Mouse (Mus musculus): ENCODE measurements around the gene Padi1. TPM values are rescaled to one million over a fixed set of nuclear protein-coding genes. Genes with fewer than 3 reads are reported as not detected.

Gene Padi1
- polyA plus RNA-seq, 1 experiment, result 0.06 TPM

DNA sequence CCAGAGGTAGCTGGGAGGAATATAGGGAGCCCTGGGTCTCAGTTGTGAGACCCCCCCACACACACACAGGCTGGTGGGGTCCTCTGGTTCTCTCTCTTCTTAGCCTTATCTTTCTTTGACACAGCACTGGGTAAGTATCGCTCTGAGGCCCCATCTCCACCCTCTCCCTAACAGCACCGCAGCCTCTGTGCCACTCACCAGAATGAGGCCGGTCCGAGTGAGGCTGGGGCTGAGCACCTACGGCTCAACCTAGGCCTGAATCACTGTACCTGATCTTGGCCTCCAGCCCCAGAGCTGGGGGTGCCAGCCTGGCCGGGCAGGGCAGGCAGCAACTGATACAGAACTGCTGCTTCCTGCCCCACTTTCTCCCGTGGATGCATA is 15.2 kb upstream of the Padi1 start:
- TF ChIP-seq E2F4 (IDR thresholded peaks at IDR 0.05; ENCODE audit: insufficient read depth), result no peak
- TF ChIP-seq POLR2A (IDR thresholded peaks at IDR 0.05; ENCODE audit: insufficient read length, low read depth), result no peak
- TF ChIP-seq REST (IDR thresholded peaks at IDR 0.05; ENCODE audit: insufficient read depth, insufficient read length), result no peak
- TF ChIP-seq USF1 (IDR thresholded peaks at IDR 0.05; ENCODE audit: low read depth), result no peak
- TF ChIP-seq TCF3 (IDR thresholded peaks at IDR 0.05; ENCODE audit: insufficient read length, low read depth), result no peak
- no peak for TF ChIP-seq MAX (IDR thresholded peaks at IDR 0.05; ENCODE audit: low read depth)
- no peak for TF ChIP-seq TCF12 (IDR thresholded peaks at IDR 0.05; ENCODE audit: insufficient read depth, poor library complexity, severe bottlenecking)
- Histone ChIP-seq H3K4me2 (ENCODE audit: low read depth) (no peak overlapping the region), H3K36me3 (ENCODE audit: control insufficient read depth, insufficient read depth) (no peaks in the 10 kb centered on the region), H3K79me2 (ENCODE audit: control insufficient read depth, insufficient read depth) (no peaks in the 10 kb centered on the region), H3K4me3 (no peak overlapping the region), H3K27me3 (ENCODE audit: control insufficient read depth, insufficient read depth, insufficient read length) (no peaks in the 10 kb centered on the region), H3ac (ENCODE audit: control insufficient read depth, insufficient read length) (no peak overlapping the region)

DNA sequence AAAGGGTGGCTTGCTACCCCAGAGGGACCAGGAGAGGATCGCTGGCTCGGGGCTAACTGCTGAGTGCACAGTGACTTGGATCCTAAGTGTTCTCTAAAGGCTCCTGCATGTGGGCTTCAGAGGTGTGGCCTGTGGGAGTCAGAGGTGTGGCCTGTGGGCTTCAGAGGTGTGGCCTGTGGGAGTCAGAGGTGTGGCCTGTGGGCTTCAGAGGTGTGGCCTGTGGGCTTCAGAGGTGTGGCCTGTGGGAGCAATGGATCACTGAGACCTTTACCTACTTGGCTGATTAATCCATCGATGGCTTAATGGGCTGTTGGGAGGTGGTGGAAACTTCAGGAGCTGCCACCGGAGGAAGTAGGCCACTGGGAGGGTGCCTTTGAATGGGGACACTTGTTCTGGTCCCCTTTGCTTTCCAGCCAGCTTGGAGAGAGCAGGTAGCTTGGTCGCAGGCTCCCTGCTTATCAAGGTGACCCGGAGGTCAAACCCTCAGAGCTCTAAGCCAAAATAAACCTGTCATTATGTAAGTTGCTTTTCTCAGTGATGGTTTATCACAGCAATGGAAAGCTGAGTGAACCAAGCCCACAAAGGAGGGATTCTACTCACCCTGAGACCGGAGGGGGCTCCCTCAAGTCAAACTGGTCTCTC is 14.7 kb upstream of the Padi1 start:
- no peaks in the 10 kb centered on the region for H3K36me3 ChIP-seq (ENCODE audit: control insufficient read depth, insufficient read depth)
- TF ChIP-seq E2F4 (IDR thresholded peaks at IDR 0.05; ENCODE audit: insufficient read depth) (no peak), CEBPB (IDR thresholded peaks at IDR 0.05; ENCODE audit: insufficient read depth, poor library complexity, severe bottlenecking) (no peak), MAX (IDR thresholded peaks at IDR 0.05; ENCODE audit: low read depth) (no peak), POLR2AphosphoS2 (IDR thresholded peaks at IDR 0.05; ENCODE audit: insufficient read length, low read depth) (no peak), POLR2A (IDR thresholded peaks at IDR 0.05; ENCODE audit: insufficient read length, low read depth) (no peak), REST (IDR thresholded peaks at IDR 0.05; ENCODE audit: insufficient read depth, insufficient read length) (no peak), MYOG (IDR thresholded peaks at IDR 0.05; ENCODE audit: control insufficient read depth in 1 of 3, insufficient read depth in 1 of 3, insufficient read length in 2 of 3, low read depth in 2 of 3) (no peak), TCF12 (IDR thresholded peaks at IDR 0.05; ENCODE audit: insufficient read depth, poor library complexity, severe bottlenecking) (no peak), USF1 (IDR thresholded peaks at IDR 0.05; ENCODE audit: low read depth) (no peak), SRF (IDR thresholded peaks at IDR 0.05; ENCODE audit: control insufficient read depth, insufficient read length, low read depth) (no peak), TCF3 (IDR thresholded peaks at IDR 0.05; ENCODE audit: insufficient read length, low read depth) (no peak)
- H3K27me3 ChIP-seq (ENCODE audit: control insufficient read depth, insufficient read depth, insufficient read length), result no peaks in the 10 kb centered on the region
- no peak overlapping the region for H3K4me2 ChIP-seq (ENCODE audit: low read depth)
- no peaks in the 10 kb centered on the region for H3K79me2 ChIP-seq (ENCODE audit: control insufficient read depth, insufficient read depth)
- no peak overlapping the region for H3ac ChIP-seq (ENCODE audit: control insufficient read depth, insufficient read length)
- H3K4me3 ChIP-seq, result no peak overlapping the region

DNA sequence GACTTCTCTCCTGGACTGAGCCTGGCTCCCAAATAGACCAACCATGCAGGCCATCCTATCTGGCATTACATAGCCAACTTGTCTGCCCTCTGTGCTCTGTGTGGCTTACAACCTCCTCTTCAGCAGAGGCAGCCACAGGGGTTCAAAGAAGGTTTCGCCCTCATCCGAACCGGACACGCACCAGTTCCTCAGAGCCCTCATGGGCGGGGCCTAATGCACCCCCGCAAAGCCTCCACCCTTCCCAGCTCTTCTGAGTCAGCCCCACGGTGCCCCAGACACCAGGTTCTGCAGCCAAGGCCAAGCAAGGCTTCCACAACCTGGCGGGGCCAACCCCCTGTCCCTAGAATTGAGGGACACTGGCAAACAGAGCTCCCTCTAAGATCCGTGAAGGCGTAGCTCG is 13.7 kb upstream of the Padi1 start:
- no peak for TF ChIP-seq SRF (IDR thresholded peaks at IDR 0.05; ENCODE audit: control insufficient read depth, insufficient read length, low read depth)
- TF ChIP-seq POLR2A (IDR thresholded peaks at IDR 0.05; ENCODE audit: insufficient read length, low read depth), result no peak
- TF ChIP-seq USF1 (IDR thresholded peaks at IDR 0.05; ENCODE audit: low read depth), result no peak
- H3K4me3 ChIP-seq, result no peak overlapping the region
- no peaks in the 10 kb centered on the region for H3K36me3 ChIP-seq (ENCODE audit: control insufficient read depth, insufficient read depth)
- no peaks in the 10 kb centered on the region for H3K79me2 ChIP-seq (ENCODE audit: control insufficient read depth, insufficient read depth)
- H3ac ChIP-seq (ENCODE audit: control insufficient read depth, insufficient read length), result no peak overlapping the region
- no peaks in the 10 kb centered on the region for H3K27me3 ChIP-seq (ENCODE audit: control insufficient read depth, insufficient read depth, insufficient read length)
- H3K4me2 ChIP-seq (ENCODE audit: low read depth), result no peak overlapping the region

DNA sequence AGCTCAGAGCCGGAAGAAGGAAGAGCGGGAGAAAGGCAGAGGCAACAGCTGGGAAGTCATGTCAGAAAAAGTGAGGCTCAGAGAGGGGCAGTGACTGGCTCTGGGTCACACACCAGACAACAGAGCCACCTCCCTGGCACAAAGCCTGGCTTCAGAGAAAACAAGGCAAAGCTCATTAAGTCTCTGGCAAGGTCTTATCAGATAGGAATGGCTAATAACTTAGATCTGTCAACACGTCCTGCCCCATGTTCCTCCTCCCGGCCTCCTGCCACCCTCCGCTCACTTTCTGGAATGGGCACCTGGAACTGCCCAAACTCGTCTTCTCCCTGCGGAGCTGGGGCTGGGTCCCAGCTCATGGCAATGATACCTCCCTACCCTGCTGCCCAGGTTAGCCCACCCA is 12.2 kb upstream of the Padi1 start:
- Histone ChIP-seq H3K27me3 (ENCODE audit: control insufficient read depth, insufficient read depth, insufficient read length) (no peaks in the 10 kb centered on the region), H3K4me3 (no peak overlapping the region), H3K36me3 (ENCODE audit: control insufficient read depth, insufficient read depth) (no peaks in the 10 kb centered on the region), H3ac (ENCODE audit: control insufficient read depth, insufficient read length) (no peak overlapping the region), H3K79me2 (ENCODE audit: control insufficient read depth, insufficient read depth) (no peaks in the 10 kb centered on the region), H3K4me2 (ENCODE audit: low read depth) (no peak overlapping the region)
- TF ChIP-seq MYOG (IDR thresholded peaks at IDR 0.05; ENCODE audit: control insufficient read depth in 1 of 3, insufficient read depth in 1 of 3, insufficient read length in 2 of 3, low read depth in 2 of 3) (no peak), POLR2A (IDR thresholded peaks at IDR 0.05; ENCODE audit: insufficient read length, low read depth) (no peak), TCF3 (IDR thresholded peaks at IDR 0.05; ENCODE audit: insufficient read length, low read depth) (no peak), POLR2AphosphoS2 (IDR thresholded peaks at IDR 0.05; ENCODE audit: insufficient read length, low read depth) (no peak), MAX (IDR thresholded peaks at IDR 0.05; ENCODE audit: low read depth) (no peak), CEBPB (IDR thresholded peaks at IDR 0.05; ENCODE audit: insufficient read depth, poor library complexity, severe bottlenecking) (no peak), MYOD1 (IDR thresholded peaks at IDR 0.05; ENCODE audit: control insufficient read depth in 1 of 3, insufficient read length in 2 of 3, low read depth in 2 of 3) (no peak), USF1 (IDR thresholded peaks at IDR 0.05; ENCODE audit: low read depth) (no peak), REST (IDR thresholded peaks at IDR 0.05; ENCODE audit: insufficient read depth, insufficient read length) (no peak)

DNA sequence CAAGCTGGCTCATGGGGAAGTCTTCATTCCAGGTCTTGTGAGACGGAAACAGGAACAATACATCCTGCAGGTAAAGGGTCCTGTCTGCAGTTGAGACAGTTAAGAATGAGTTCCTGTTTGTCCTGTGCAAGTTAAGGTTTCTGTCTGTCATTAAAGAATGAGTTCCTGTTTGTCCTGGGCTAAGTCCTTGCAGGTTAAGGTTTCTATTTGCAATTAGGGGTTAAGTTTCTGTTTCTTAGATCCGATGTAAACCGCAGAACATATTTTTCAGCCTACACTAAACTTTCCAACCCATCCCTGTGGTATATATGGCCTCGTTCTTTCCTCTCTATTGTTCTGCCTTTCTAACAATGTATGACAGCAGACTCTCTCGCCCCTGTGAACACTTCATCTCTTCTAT is 11.5 kb upstream of the Padi1 start:
- Histone ChIP-seq H3K4me2 (ENCODE audit: low read depth) (no peak overlapping the region), H3K4me3 (no peak overlapping the region), H3ac (ENCODE audit: control insufficient read depth, insufficient read length) (no peak overlapping the region), H3K27me3 (ENCODE audit: control insufficient read depth, insufficient read depth, insufficient read length) (no peaks in the 10 kb centered on the region), H3K79me2 (ENCODE audit: control insufficient read depth, insufficient read depth) (no peaks in the 10 kb centered on the region), H3K36me3 (ENCODE audit: control insufficient read depth, insufficient read depth) (no peaks in the 10 kb centered on the region)
- TF ChIP-seq REST (IDR thresholded peaks at IDR 0.05; ENCODE audit: insufficient read depth, insufficient read length) (no peak), MYOG (IDR thresholded peaks at IDR 0.05; ENCODE audit: control insufficient read depth in 1 of 3, insufficient read depth in 1 of 3, insufficient read length in 2 of 3, low read depth in 2 of 3) (no peak), MAX (IDR thresholded peaks at IDR 0.05; ENCODE audit: low read depth) (no peak)
